Mouse (Mus musculus) myocyte (in vitro differentiated cells): ENCODE results near the gene Prtg. TPM values are rescaled to one million over a fixed set of nuclear protein-coding genes. Genes with fewer than 3 reads are reported as not detected.

ENCODE experiments used
- H3K27me3 ChIP-seq: one replicate; pipeline ENCODE4 v1.6.1; 2011; ENCODE audit not compliant: control insufficient read depth, insufficient read depth, insufficient read length
- H3K36me3 ChIP-seq: one replicate; pipeline ENCODE4 v1.6.1; 2011; ENCODE audit not compliant: control insufficient read depth, insufficient read depth
- H3K4me2 ChIP-seq: one replicate; pipeline ENCODE4 v1.6.1; 2011; ENCODE audit warnings: low read depth, control low read depth
- H3K4me3 ChIP-seq: one replicate; pipeline ENCODE4 v1.5.1; 2011; ENCODE audit warnings: mild to moderate bottlenecking, control low read depth, moderate library complexity
- H3K79me2 ChIP-seq: one replicate; pipeline ENCODE4 v1.6.1; 2011; ENCODE audit not compliant: control insufficient read depth, insufficient read depth
- H3ac ChIP-seq: one replicate; pipeline ENCODE4 v1.6.1; 2011; ENCODE audit not compliant: control insufficient read depth, insufficient read length
- CEBPB ChIP-seq: IDR thresholded peaks from 2 replicates; pipeline ENCODE4 v1.6.1; 2011; ENCODE audit warnings: mild to moderate bottlenecking, moderate library complexity; ENCODE audit not compliant: poor library complexity, insufficient read depth, severe bottlenecking
- E2F4 ChIP-seq: IDR thresholded peaks from one replicate; pipeline ENCODE4 v1.6.1; 2011; ENCODE audit warnings: mild to moderate bottlenecking, control low read depth, moderate library complexity; ENCODE audit not compliant: insufficient read depth
- MAX ChIP-seq: IDR thresholded peaks from one replicate; pipeline ENCODE4 v1.6.1; 2011; ENCODE audit warnings: low read depth, mild to moderate bottlenecking, control low read depth
- MYOD1 ChIP-seq, 3 experiments: IDR thresholded peaks; one replicate each; pipeline ENCODE4 v1.6.1; 2011; ENCODE audit warnings: control low read depth in 2 of 3, low read depth in 2 of 3, mild to moderate bottlenecking in 2 of 3, moderate library complexity in 1 of 3; ENCODE audit not compliant: insufficient read length in 2 of 3, control insufficient read depth in 1 of 3
- MYOG ChIP-seq, 3 experiments: IDR thresholded peaks; one replicate each; pipeline ENCODE4 v1.6.1; 2011; ENCODE audit warnings: control low read depth in 2 of 3, low read depth in 2 of 3, mild to moderate bottlenecking in 2 of 3; ENCODE audit not compliant: insufficient read length in 2 of 3, control insufficient read depth in 1 of 3, insufficient read depth in 1 of 3
- POLR2A ChIP-seq: IDR thresholded peaks from one replicate; pipeline ENCODE4 v1.6.1; 2011; ENCODE audit warnings: low read depth, mild to moderate bottlenecking, control low read depth, moderate library complexity; ENCODE audit not compliant: insufficient read length
- POLR2AphosphoS2 ChIP-seq: IDR thresholded peaks from one replicate; pipeline ENCODE4 v1.6.1; 2011; ENCODE audit warnings: low read depth, control low read depth; ENCODE audit not compliant: insufficient read length
- REST ChIP-seq: IDR thresholded peaks from one replicate; pipeline ENCODE4 v1.6.1; 2011; ENCODE audit warnings: mild to moderate bottlenecking, control low read depth, moderate library complexity; ENCODE audit not compliant: insufficient read depth, insufficient read length
- SRF ChIP-seq: IDR thresholded peaks from one replicate; pipeline ENCODE4 v1.6.1; 2011; ENCODE audit warnings: low read depth; ENCODE audit not compliant: control insufficient read depth, insufficient read length
- TCF12 ChIP-seq: IDR thresholded peaks from one replicate; pipeline ENCODE4 v1.6.1; 2011; ENCODE audit warnings: mild to moderate bottlenecking, control low read depth; ENCODE audit not compliant: poor library complexity, insufficient read depth, severe bottlenecking
- TCF3 ChIP-seq: IDR thresholded peaks from one replicate; pipeline ENCODE4 v1.6.1; 2011; ENCODE audit warnings: low read depth, control low read depth; ENCODE audit not compliant: insufficient read length
- USF1 ChIP-seq: IDR thresholded peaks from one replicate; pipeline ENCODE4 v1.6.1; 2011; ENCODE audit warnings: low read depth, mild to moderate bottlenecking, control low read depth, moderate library complexity
- polyA plus RNA-seq: library from polyadenylated mRNA; unstranded; fragments of >200 nt; fragmentation: generic; extraction: Trizol; gene quantifications from one replicate; pipeline ENCODE4 v1.2.1, GENCODE M21; 2012; ENCODE audit warnings: missing spikeins

Prtg gene
- polyA plus RNA-seq, 1 experiment = 0.06 TPM

DNA sequence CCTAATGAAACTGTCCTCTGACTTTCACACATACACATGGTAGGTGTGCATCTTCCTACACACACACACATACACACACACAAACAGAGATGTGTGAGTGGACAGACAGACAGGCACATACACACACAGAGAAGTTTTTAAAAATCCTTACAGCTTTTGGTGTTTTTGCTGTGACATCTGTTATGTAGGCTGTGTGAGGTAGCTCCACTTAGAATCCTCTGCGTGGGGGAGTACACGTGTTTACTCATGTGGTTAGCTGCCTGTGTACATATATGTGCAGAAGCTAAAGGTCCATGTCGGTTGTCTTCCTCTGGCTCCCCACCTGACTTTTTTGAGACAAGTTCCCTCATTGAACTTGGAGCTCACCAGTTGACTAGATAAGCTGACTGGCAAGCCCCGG, 56.3 kb downstream of the Prtg start:
- H3ac ChIP-seq = no peak overlapping the region
- H3K36me3 ChIP-seq = no peaks in the 10 kb centered on the region
- no peak overlapping the region for H3K4me2 ChIP-seq
- no peak overlapping the region for H3K4me3 ChIP-seq
- no peak for TF ChIP-seq POLR2A
- no peaks in the 10 kb centered on the region for H3K27me3 ChIP-seq
- no peaks in the 10 kb centered on the region for H3K79me2 ChIP-seq

DNA sequence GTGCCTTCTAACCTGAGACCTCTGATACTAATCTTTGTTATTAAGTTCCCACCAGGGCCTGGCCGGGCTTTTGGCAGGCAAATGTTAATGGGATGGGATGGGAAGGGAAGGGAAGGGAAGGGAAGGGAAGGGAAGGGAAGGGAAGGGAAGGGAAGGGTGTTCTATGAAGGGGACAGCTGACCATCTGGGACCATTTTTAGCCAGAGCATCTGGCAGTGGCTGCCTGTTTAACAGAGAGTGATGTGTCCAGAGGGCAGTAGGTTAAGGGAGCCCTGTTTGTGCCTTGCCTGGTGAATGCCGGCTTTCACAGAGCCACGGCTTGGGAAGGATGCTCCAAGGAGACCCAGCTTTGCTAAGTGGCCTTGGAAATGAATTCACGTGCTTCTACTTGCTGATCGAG, 57.1 kb downstream of the Prtg start:
- Histone ChIP-seq H3K27me3 (no peaks in the 10 kb centered on the region), H3K36me3 (no peaks in the 10 kb centered on the region), H3K4me3 (no peak overlapping the region), H3ac (no peak overlapping the region), H3K79me2 (no peaks in the 10 kb centered on the region), H3K4me2 (no peak overlapping the region)
- TF ChIP-seq SRF (no peak), MAX (no peak), E2F4 (no peak), TCF12 (no peak), TCF3 (no peak), MYOD1 (IDR thresholded peaks at IDR 0.05; ENCODE audit: control insufficient read depth in 1 of 3, insufficient read length in 2 of 3, low read depth in 2 of 3) (no peak), REST (no peak), USF1 (no peak), MYOG (IDR thresholded peaks at IDR 0.05; ENCODE audit: control insufficient read depth in 1 of 3, insufficient read depth in 1 of 3, insufficient read length in 2 of 3, low read depth in 2 of 3) (no peak), POLR2AphosphoS2 (no peak), POLR2A (no peak), CEBPB (no peak)

DNA sequence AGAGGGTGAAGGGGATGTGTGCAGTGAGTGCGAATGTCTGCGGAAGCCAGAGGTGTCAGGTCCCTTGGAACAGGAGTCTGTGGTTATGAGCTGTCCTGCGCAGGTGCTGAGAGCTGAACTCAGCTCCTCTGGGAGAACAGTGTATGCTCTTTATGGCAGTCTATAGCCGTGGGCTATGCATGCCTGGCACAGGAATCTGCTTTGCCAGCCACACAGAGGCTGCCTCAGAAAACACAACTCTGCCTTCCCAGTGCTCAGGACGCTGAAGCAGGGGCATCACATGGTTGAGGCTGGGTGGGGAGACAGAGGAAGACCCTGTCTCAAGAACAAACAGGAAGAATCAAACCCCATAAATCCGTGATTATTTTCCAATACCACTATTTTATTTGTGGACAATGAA, 60.8 kb downstream of the Prtg start:
- Histone ChIP-seq H3K27me3 (no peaks in the 10 kb centered on the region), H3K79me2 (no peaks in the 10 kb centered on the region), H3K36me3 (no peaks in the 10 kb centered on the region), H3K4me3 (no peak overlapping the region), H3K4me2 (no peak overlapping the region), H3ac (no peak overlapping the region)
- TF ChIP-seq REST (no peak), TCF3 (no peak), POLR2AphosphoS2 (no peak), USF1 (no peak), SRF (no peak), CEBPB (no peak), MYOD1 (IDR thresholded peaks at IDR 0.05; ENCODE audit: control insufficient read depth in 1 of 3, insufficient read length in 2 of 3, low read depth in 2 of 3) (no peak)

DNA sequence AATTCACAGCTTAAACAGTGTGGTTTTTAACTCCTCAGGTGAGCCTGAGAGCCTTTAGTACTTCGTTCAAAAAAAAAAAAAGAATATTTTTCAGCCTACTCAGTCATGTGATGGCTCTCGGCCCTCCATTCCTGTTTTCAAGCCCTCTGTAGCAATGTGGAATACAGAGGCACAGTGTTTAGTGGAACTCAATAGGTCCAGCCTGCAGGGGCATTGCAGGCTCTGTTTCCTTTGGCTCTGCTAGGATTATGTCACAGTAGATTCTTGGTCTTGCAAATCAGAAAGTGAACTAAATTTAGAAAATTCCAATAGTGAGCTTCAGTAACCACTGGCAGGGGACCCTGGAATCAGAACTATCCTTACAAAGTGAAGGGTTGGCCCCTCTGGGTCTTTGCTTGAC, 62.1 kb downstream of the Prtg start:
- Histone ChIP-seq H3K4me3 (no peak overlapping the region), H3K79me2 (no peaks in the 10 kb centered on the region), H3K36me3 (no peaks in the 10 kb centered on the region), H3ac (no peak overlapping the region), H3K4me2 (no peak overlapping the region), H3K27me3 (no peaks in the 10 kb centered on the region)
- TF ChIP-seq MAX = no peak
- TF ChIP-seq TCF12 = no peak
- no peak for TF ChIP-seq POLR2AphosphoS2
- no peak for TF ChIP-seq E2F4
- TF ChIP-seq TCF3 = no peak
- TF ChIP-seq MYOG (IDR thresholded peaks at IDR 0.05; ENCODE audit: control insufficient read depth in 1 of 3, insufficient read depth in 1 of 3, insufficient read length in 2 of 3, low read depth in 2 of 3) = no peak
- TF ChIP-seq MYOD1 (IDR thresholded peaks at IDR 0.05; ENCODE audit: control insufficient read depth in 1 of 3, insufficient read length in 2 of 3, low read depth in 2 of 3) = no peak
- no peak for TF ChIP-seq CEBPB
- no peak for TF ChIP-seq SRF
- TF ChIP-seq POLR2A = no peak
- no peak for TF ChIP-seq REST

DNA sequence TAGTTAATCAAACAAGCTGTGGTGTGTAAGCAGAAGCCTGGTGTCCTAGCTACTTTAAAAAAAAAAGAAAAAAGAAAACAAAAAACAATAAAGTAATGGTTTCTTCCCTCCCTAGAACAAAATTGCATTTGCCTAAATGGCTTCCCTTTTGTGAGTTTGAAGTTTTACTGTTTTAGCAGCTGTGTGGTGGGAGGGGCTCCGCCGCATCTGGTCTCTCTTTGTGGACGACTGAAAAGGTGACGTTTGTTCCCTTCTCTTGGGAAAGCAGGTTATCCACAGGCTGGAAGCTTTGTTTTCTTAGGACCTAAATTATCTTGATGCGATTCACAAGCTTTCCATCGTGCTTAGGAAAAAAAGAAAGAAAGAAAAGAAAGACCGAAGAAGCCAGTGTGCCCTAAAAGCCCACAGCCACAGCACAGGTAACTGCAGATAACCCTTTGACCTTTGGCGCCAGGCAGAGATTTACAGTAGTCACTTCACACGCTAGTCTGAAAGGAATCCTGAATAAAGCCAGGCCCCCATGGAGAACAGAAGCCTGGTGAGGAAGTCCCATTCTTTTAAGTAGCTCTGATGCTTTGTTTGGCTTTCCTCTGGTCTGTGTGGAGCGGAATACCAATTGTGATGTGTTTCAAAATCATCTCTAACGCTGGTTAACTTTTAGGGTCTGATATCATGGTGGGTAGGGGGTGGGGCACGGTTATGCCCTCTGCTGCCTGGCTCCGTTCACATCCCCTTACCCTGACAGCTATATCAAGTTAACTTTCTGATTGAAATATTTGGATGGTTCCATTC, 65.0 kb downstream of the Prtg start:
- no peaks in the 10 kb centered on the region for H3K27me3 ChIP-seq
- H3K36me3 ChIP-seq = no peaks in the 10 kb centered on the region
- H3K4me2 ChIP-seq = no peak overlapping the region
- H3ac ChIP-seq = no peak overlapping the region
- TF ChIP-seq SRF = no peak
- TF ChIP-seq TCF3 = no peak
- no peak for TF ChIP-seq TCF12
- TF ChIP-seq CEBPB = no peak
- TF ChIP-seq E2F4 = no peak
- no peak for TF ChIP-seq MYOD1 (IDR thresholded peaks at IDR 0.05; ENCODE audit: control insufficient read depth in 1 of 3, insufficient read length in 2 of 3, low read depth in 2 of 3)
- TF ChIP-seq USF1 = no peak
- TF ChIP-seq POLR2A = no peak
- no peak for TF ChIP-seq MYOG (IDR thresholded peaks at IDR 0.05; ENCODE audit: control insufficient read depth in 1 of 3, insufficient read depth in 1 of 3, insufficient read length in 2 of 3, low read depth in 2 of 3)
- no peak for TF ChIP-seq POLR2AphosphoS2
- no peak for TF ChIP-seq MAX
- no peak for TF ChIP-seq REST
- no peak overlapping the region for H3K4me3 ChIP-seq
- H3K79me2 ChIP-seq = no peaks in the 10 kb centered on the region
